In genomic region chr16:17576825-17577215, GRCm38 (mm10) we compare ENCODE assay signal across 9 mouse cellular contexts. TPM values are rescaled to one million over a fixed set of nuclear protein-coding genes. Genes with fewer than 3 reads are reported as not detected.
DNase-seq lines count a peak whose midpoint lies in the region; ATAC-seq and TF ChIP-seq lines count a peak whose summit lies in the region.
"Had no signal": no experiment of that assay in that cellular context is flagged by ENCODE, and none has a peak within 500 bp of the region (broad histone marks: within the 10 kb centered on the region; RNA-seq: fewer than 3 reads in every experiment).

No protein-coding gene starts in this region.

- ATAC-seq in heart, embryonic 14.5 days (ENCODE audit: insufficient number of reproducible peaks, insufficient read depth, low FRiP score, low read depth): no peak
- 0 out of 2 replicates have a peak, but pooled peaks have one; percentile 9 for ATAC-seq in forebrain, embryonic 16.5 days
- ATAC-seq in liver, embryonic 16.5 days (ENCODE audit: low read depth): no peak

- H3K27ac ChIP-seq in heart, embryonic 14.5 days (replicated peaks in 1 of 2; ENCODE audit: control insufficient read depth in 1 of 2, insufficient read depth in 1 of 2, low read depth in 2 of 2, low read length in 2 of 2): no peak overlapping the region
- H3K27ac ChIP-seq in MEL (ENCODE audit: control insufficient read depth, low read depth, low read length): no peak overlapping the region
- no peak overlapping the region for H3K27ac ChIP-seq in forebrain, embryonic 16.5 days (ENCODE audit: low read length)
- H3K27ac ChIP-seq in liver, embryonic 16.5 days (ENCODE audit: low read length): no peak overlapping the region

- peaks cover 4 to 8% of the 10 kb centered on the region in 2 experiments for H3K4me1 ChIP-seq in heart, embryonic 14.5 days (ENCODE audit: control insufficient read depth in 2 of 2, insufficient read depth in 2 of 2, low read length in 2 of 2)
- H3K4me1 ChIP-seq in MEL (ENCODE audit: control insufficient read depth in 1 of 2, insufficient read depth in 2 of 2, low read length in 2 of 2): peaks cover 0 to 4% of the 10 kb centered on the region in 2 experiments; a peak in 1 of 4 replicates
- H3K4me1 ChIP-seq in forebrain, embryonic 16.5 days (replicated peaks; ENCODE audit: control insufficient read depth, insufficient read depth, low read length): peaks cover 15% of the 10 kb centered on the region
- H3K4me1 ChIP-seq in liver, embryonic 16.5 days (ENCODE audit: control insufficient read depth, low read depth, low read length): peaks cover 7% of the 10 kb centered on the region

- peak overlapping the region; percentile 74 for H3K9ac ChIP-seq in heart, embryonic 14.5 days (ENCODE audit: low read length)
- peak overlapping the region; percentile 32; the same call in 1 of the 2 replicates for H3K9ac ChIP-seq in MEL (ENCODE audit: control insufficient read depth, low read depth, low read length, poor library complexity, severe bottlenecking)
- H3K9ac ChIP-seq in forebrain, embryonic 16.5 days (replicated peaks; ENCODE audit: low read depth, low read length): peak overlapping the region; percentile 84
- H3K9ac ChIP-seq in liver, embryonic 16.5 days (ENCODE audit: low read depth, low read length): peak overlapping the region; percentile 47; the same call in 1 of the 2 replicates

- H3K4me2 ChIP-seq in heart, embryonic 14.5 days (ENCODE audit: low read length): peak overlapping the region; percentile 96
- H3K4me2 ChIP-seq in forebrain, embryonic 16.5 days (ENCODE audit: low read length): peak overlapping the region; percentile 81
- H3K4me2 ChIP-seq in liver, embryonic 16.5 days (ENCODE audit: low read depth, low read length): peak overlapping the region; percentile 78

- DNase-seq in heart, adult 8-10 months (ENCODE audit: low spot score): no peak
- DNase-seq in MEL (ENCODE audit: low read depth, low spot score): no peak
- no peak for DNase-seq in T-cell, adult 2 months (ENCODE audit: low spot score)
- DNase-seq in thymus, postnatal 14 days: no peak
- DNase-seq in gastrocnemius, postnatal 10 days: no peak

- H3K36me3 ChIP-seq in heart, embryonic 14.5 days (ENCODE audit: control insufficient read depth, insufficient read depth, low read length): no peaks in the 10 kb centered on the region
- no peaks in the 10 kb centered on the region for H3K36me3 ChIP-seq in MEL (ENCODE audit: control insufficient read depth in 1 of 2, insufficient read depth in 2 of 2, low read length in 2 of 2)
- no peaks in the 10 kb centered on the region for H3K36me3 ChIP-seq in forebrain, embryonic 16.5 days (ENCODE audit: control insufficient read depth, insufficient read depth)
- no peaks in the 10 kb centered on the region for H3K36me3 ChIP-seq in liver, embryonic 16.5 days (ENCODE audit: control insufficient read depth, insufficient read depth)

- peaks cover 12% of the 10 kb centered on the region; the same call in 1 of the 2 replicates for H3K27me3 ChIP-seq in heart, embryonic 14.5 days (ENCODE audit: control insufficient read depth, insufficient read depth, low read length)
- H3K27me3 ChIP-seq in MEL (ENCODE audit: control insufficient read depth in 1 of 2, insufficient read depth in 2 of 2, low read length in 2 of 2): peaks cover 0 to 2% of the 10 kb centered on the region in 2 experiments; a peak in 1 of 4 replicates
- no peaks in the 10 kb centered on the region; the same call in 1 of the 2 replicates for H3K27me3 ChIP-seq in forebrain, embryonic 16.5 days (replicated peaks; ENCODE audit: control insufficient read depth, insufficient read depth, low read length)
- H3K27me3 ChIP-seq in liver, embryonic 16.5 days (ENCODE audit: control insufficient read depth, insufficient read depth, low read depth, low read length): peaks cover 21% of the 10 kb centered on the region

- TF ChIP-seq CTCF in MEL (IDR thresholded peaks at IDR 0.05 in 2 of 3, conservative IDR thresholded peaks at IDR 0.05 in 1 of 3; ENCODE audit: control insufficient read depth in 1 of 3, insufficient read depth in 1 of 3, low read depth in 2 of 3, low read length in 3 of 3, poor library complexity in 1 of 3, severe bottlenecking in 1 of 3): no peak

- H3K4me3 ChIP-seq in heart, embryonic 14.5 days (ENCODE audit: control insufficient read depth in 1 of 2, insufficient read depth in 1 of 2, low read depth in 1 of 2, low read length in 2 of 2): peak overlapping the region; percentile 50 to 61
- peak overlapping the region; percentile 84 to 94 for H3K4me3 ChIP-seq in MEL (ENCODE audit: control insufficient read depth in 1 of 2, insufficient read depth in 1 of 2, low read depth in 2 of 2, low read length in 2 of 2)
- H3K4me3 ChIP-seq in forebrain, embryonic 16.5 days (replicated peaks; ENCODE audit: low read length): peak overlapping the region; percentile 74
- peak overlapping the region; percentile 61 for H3K4me3 ChIP-seq in liver, embryonic 16.5 days (ENCODE audit: low read depth, low read length)

- no peak for TF ChIP-seq EP300 in MEL (IDR thresholded peaks at IDR 0.05; ENCODE audit: low read depth in 1 of 2, low read length in 2 of 2)

- no peak for TF ChIP-seq RAD21 in MEL (IDR thresholded peaks at IDR 0.05; ENCODE audit: low read depth, low read length)

- 12% methylated on average over 8 of the region's 8 CpGs for WGBS in heart, embryonic 14.5 days
- 15% methylated on average over 8 of the region's 8 CpGs for WGBS in forebrain, embryonic 16.5 days
- 23% methylated on average over 8 of the region's 8 CpGs for WGBS in liver, embryonic 16.5 days (ENCODE audit: insufficient replicate concordance)

- H3K79me2 ChIP-seq in MEL (ENCODE audit: control insufficient read depth, insufficient read depth, low read length, poor library complexity): no peaks in the 10 kb centered on the region; the same call in 1 of the 2 replicates

- TF ChIP-seq POLR2A in MEL (IDR thresholded peaks at IDR 0.05; ENCODE audit: control insufficient read depth in 1 of 2, insufficient read depth in 1 of 2, low read depth in 1 of 2, low read length in 2 of 2, poor library complexity in 1 of 2): no peak

- H3K9me3 ChIP-seq in heart, embryonic 14.5 days (ENCODE audit: control insufficient read depth, low read length): no peaks in the 10 kb centered on the region
- H3K9me3 ChIP-seq in MEL (replicated peaks; ENCODE audit: insufficient read depth, low read length): no peaks in the 10 kb centered on the region
- no peaks in the 10 kb centered on the region for H3K9me3 ChIP-seq in forebrain, embryonic 16.5 days (ENCODE audit: control insufficient read depth, low read length)
- no peaks in the 10 kb centered on the region for H3K9me3 ChIP-seq in liver, embryonic 16.5 days (replicated peaks; ENCODE audit: control insufficient read depth, low read length)

TF ChIP-seq in MEL, 35 proteins besides CTCF, POLR2A, EP300 and RAD21 (continues in another document):
- no peak for TF ChIP-seq POLR2AphosphoS2 (IDR thresholded peaks at IDR 0.05; ENCODE audit: low read length)

RNA-seq across cellular contexts. Expression of gene Slc7a4, which starts 6.2 kb away (rescaled TPM):
- polyA plus RNA-seq in heart, embryonic 14.5 days (2014; fragmentation: Nextera tagmentation; extraction: Ambion mirVana): 10.9 and 12.8 TPM in 2 replicates
- 1 to 10 TPM; 1.8 to 6.4 (median 3.1) TPM for total RNA-seq in heart, adult 8-10 months (2022)
- 15.4 and 23.1 TPM in 2 replicates for total RNA-seq in MEL (2012; rRNA removed)
- 10 to 100 TPM in 1 of 2 experiments, not detected in 1; 23.6 TPM for polyA plus RNA-seq in MEL (2012; ENCODE audit: insufficient read depth in 1 of 2, insufficient read length in 2 of 2, low read depth in 1 of 2, low replicate concordance in 2 of 2, missing spikeins in 1 of 2)
- polyA plus RNA-seq in forebrain, embryonic 16.5 days (2015; fragmentation: Nextera tagmentation; extraction: Ambion mirVana): 35.0 and 44.5 TPM in 2 replicates
- 2.9 and 3.5 TPM in 2 replicates for polyA plus RNA-seq in liver, embryonic 16.5 days (2015; fragmentation: Nextera tagmentation; extraction: Ambion mirVana)
- 1 to 10 TPM; 1.6 to 2.7 TPM for total RNA-seq in gastrocnemius, postnatal 10 days (2021)
- total RNA-seq: monocyte, adult 5-6 weeks had no signal

RNA-seq across cellular contexts. Expression of gene P2rx6, which starts 15.1 kb away (rescaled TPM):
- polyA plus RNA-seq in heart, embryonic 14.5 days (2014; fragmentation: Nextera tagmentation; extraction: Ambion mirVana): 0.65 and 0.67 TPM in 2 replicates
- 1 to 10 TPM; 1.1 to 2.9 (median 2.0) TPM for total RNA-seq in heart, adult 8-10 months (2022)
- 0.04 TPM in 1 of 2 replicates, not detected in the other for total RNA-seq in MEL (2012; rRNA removed)
- under 1 TPM in 1 of 2 experiments, not detected in 1; 0.38 TPM for polyA plus RNA-seq in MEL (2012; ENCODE audit: insufficient read depth in 1 of 2, insufficient read length in 2 of 2, low read depth in 1 of 2, low replicate concordance in 2 of 2, missing spikeins in 1 of 2)
- 1.5 and 1.6 TPM in 2 replicates for polyA plus RNA-seq in forebrain, embryonic 16.5 days (2015; fragmentation: Nextera tagmentation; extraction: Ambion mirVana)
- 0.07 and 0.09 TPM in 2 replicates for polyA plus RNA-seq in liver, embryonic 16.5 days (2015; fragmentation: Nextera tagmentation; extraction: Ambion mirVana)
- total RNA-seq in gastrocnemius, postnatal 10 days (2021): 1 to 10 TPM; 5.4 to 7.3 TPM
- total RNA-seq: monocyte, adult 5-6 weeks had no signal

RNA-seq across cellular contexts. Expression of gene Lrrc74b, which starts 15.8 kb away (rescaled TPM):
- 0.20 and 0.22 TPM in 2 replicates for polyA plus RNA-seq in heart, embryonic 14.5 days (2014; fragmentation: Nextera tagmentation; extraction: Ambion mirVana)
- not detected for total RNA-seq in heart, adult 8-10 months (2022)
- 0.12 TPM in 1 of 2 replicates, not detected in the other for total RNA-seq in MEL (2012; rRNA removed)
- under 1 TPM in 1 of 2 experiments, not detected in 1; 0.10 TPM for polyA plus RNA-seq in MEL (2012; ENCODE audit: insufficient read depth in 1 of 2, insufficient read length in 2 of 2, low read depth in 1 of 2, low replicate concordance in 2 of 2, missing spikeins in 1 of 2)
- polyA plus RNA-seq in forebrain, embryonic 16.5 days (2015; fragmentation: Nextera tagmentation; extraction: Ambion mirVana): 0.38 and 1.0 TPM in 2 replicates
- 0.06 TPM in 1 of 2 replicates, not detected in the other for polyA plus RNA-seq in liver, embryonic 16.5 days (2015; fragmentation: Nextera tagmentation; extraction: Ambion mirVana)
- total RNA-seq in gastrocnemius, postnatal 10 days (2021): 1 to 10 TPM; 1.4 to 3.7 TPM
- total RNA-seq: monocyte, adult 5-6 weeks had no signal

RNA-seq across cellular contexts. Expression of gene Smpd4, which starts 42.3 kb away (rescaled TPM):
- 22.7 and 23.7 TPM in 2 replicates for polyA plus RNA-seq in heart, embryonic 14.5 days (2014; fragmentation: Nextera tagmentation; extraction: Ambion mirVana)
- 10 to 100 TPM; 19.0 to 23.8 (median 20.1) TPM for total RNA-seq in heart, adult 8-10 months (2022)
- 47.6 and 51.0 TPM in 2 replicates for total RNA-seq in MEL (2012; rRNA removed)
- 100 to 1,000 TPM in 1 of 2 experiments, 10 to 100 TPM in 1; 94.3 to 609 TPM for polyA plus RNA-seq in MEL (2012; ENCODE audit: insufficient read depth in 1 of 2, insufficient read length in 2 of 2, low read depth in 1 of 2, low replicate concordance in 2 of 2, missing spikeins in 1 of 2)
- 33.4 and 38.3 TPM in 2 replicates for polyA plus RNA-seq in forebrain, embryonic 16.5 days (2015; fragmentation: Nextera tagmentation; extraction: Ambion mirVana)
- polyA plus RNA-seq in liver, embryonic 16.5 days (2015; fragmentation: Nextera tagmentation; extraction: Ambion mirVana): 13.6 and 15.1 TPM in 2 replicates
- total RNA-seq in gastrocnemius, postnatal 10 days (2021): 10 to 100 TPM; 13.6 to 21.6 TPM

RNA-seq across cellular contexts. Expression of gene Thap7, which starts 45.9 kb away (rescaled TPM):
- polyA plus RNA-seq in heart, embryonic 14.5 days (2014; fragmentation: Nextera tagmentation; extraction: Ambion mirVana): 26.2 and 27.1 TPM in 2 replicates
- total RNA-seq in heart, adult 8-10 months (2022): 10 to 100 TPM; 16.6 to 18.5 (median 17.6) TPM
- 53.6 and 65.5 TPM in 2 replicates for total RNA-seq in MEL (2012; rRNA removed)
- 10 to 100 TPM in 1 of 2 experiments, not detected in 1; 65.4 TPM for polyA plus RNA-seq in MEL (2012; ENCODE audit: insufficient read depth in 1 of 2, insufficient read length in 2 of 2, low read depth in 1 of 2, low replicate concordance in 2 of 2, missing spikeins in 1 of 2)
- 66.3 and 66.5 TPM in 2 replicates for polyA plus RNA-seq in forebrain, embryonic 16.5 days (2015; fragmentation: Nextera tagmentation; extraction: Ambion mirVana)
- polyA plus RNA-seq in liver, embryonic 16.5 days (2015; fragmentation: Nextera tagmentation; extraction: Ambion mirVana): 18.9 and 21.1 TPM in 2 replicates
- 10 to 100 TPM; 14.7 to 15.0 TPM for total RNA-seq in gastrocnemius, postnatal 10 days (2021)

Comparison
In these comparisons a context has a peak if more than half of its experiments do, and no peak if none do; other contexts are left out.
1. H3K9ac ChIP-seq: peak in every context shown above with its lines; median percentile 84 in forebrain, embryonic 16.5 days; 74 in heart, embryonic 14.5 days; 47 in liver, embryonic 16.5 days; 32 in MEL.